Mouse (Mus musculus): ENCODE data around the gene Ncf1. TPM values are rescaled to one million over a fixed set of nuclear protein-coding genes. Genes with fewer than 3 reads are reported as not detected.

Ncf1 gene
- total RNA-seq, 1 experiment from 2014 or later = 52.0 TPM

DNA sequence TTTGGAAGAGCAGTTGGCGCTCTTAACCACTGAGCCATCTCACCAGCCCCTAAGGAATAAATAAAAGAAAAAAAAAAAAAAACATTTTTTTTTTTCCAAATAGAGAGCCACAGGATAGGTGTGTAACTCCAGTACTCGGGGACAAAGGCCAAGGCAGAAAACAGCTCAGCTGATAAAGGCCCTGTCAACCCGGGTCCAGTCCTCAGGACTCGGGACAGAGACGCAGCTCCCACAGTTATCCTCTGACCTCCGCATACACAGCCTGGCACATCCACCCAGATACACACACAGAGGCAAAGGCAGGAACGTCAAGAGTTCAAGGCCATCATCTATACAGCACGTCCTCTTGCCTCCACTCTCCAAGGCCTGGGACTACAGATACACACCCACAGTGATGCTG is 59.3 kb downstream of the Ncf1 start:
- ATAC-seq (replicated peaks; ENCODE audit: low read depth, poor library complexity, severe bottlenecking) = no peak

Other genes starting within 250 kb of the Ncf1 start
- 1.0 and 1.8 TPM in 2 replicates for gene Castor2, start 129.9 kb downstream of the Ncf1 start, total RNA-seq (2017)
- gene Rcc1l, start 52.9 kb downstream of the Ncf1 start, total RNA-seq (2017) = 10.0 and 14.2 TPM in 2 replicates
- 5.4 and 7.4 TPM in 2 replicates for gene Gtf2ird2, start 45.6 kb downstream of the Ncf1 start, total RNA-seq (2017)
- gene Gtf2i, start 85.1 kb upstream of the Ncf1 start, total RNA-seq (2017) = 82.8 and 85.3 TPM in 2 replicates
- 14.6 and 28.2 TPM in 2 replicates for gene Gtf2ird1, start 227.1 kb upstream of the Ncf1 start, total RNA-seq (2017)

Measured in common myeloid progenitor, adult 5-6 weeks (primary cell).